Mouse (Mus musculus): ENCODE results near the gene Olfr1373.

GRCm38 (mm10) chr11:52167126-52167525 is 21.8 kb upstream of the Olfr1373 start:
- no peak for TF ChIP-seq CTCF (IDR thresholded peaks at IDR 0.05; ENCODE audit: control insufficient read depth, insufficient read depth, insufficient replicate concordance, low read depth, low read length)
- no peak for TF ChIP-seq POLR2A (IDR thresholded peaks at IDR 0.05; ENCODE audit: control insufficient read depth, low read depth, low read length)

All from testis, adult 2 months (tissue).